Mouse (Mus musculus) left cerebral cortex, adult 6 months (tissue): Measurements from ENCODE around the gene Vmn2r104. TPM values are rescaled to one million over a fixed set of nuclear protein-coding genes. Genes with fewer than 3 reads are reported as not detected.

Experiments used
- long read RNA-seq, 2 experiments: library from polyadenylated mRNA; unstranded; transcript quantifications; one replicate each; pipeline ENCODE4 v2.0.0; 2019 to 2020
- polyA plus RNA-seq: library from polyadenylated mRNA; unstranded; fragments of <200 nt; fragmentation: Nextera tagmentation; gene quantifications from 2 replicates; pipeline ENCODE4 v1.2.3, GENCODE M21; 2021

The Vmn2r104 gene
- polyA plus RNA-seq = not detected in 2 replicates
- long read RNA-seq, experiment 1 = 0 reads
- long read RNA-seq, experiment 2 = 0 reads

GRCm38 (mm10) chr17:20048236-20048635 is at the start of gene Vmn2r104:
Gene Vmn2r104 (minus strand): TSS chr17:20048336.

Other genes starting within 250 kb of the Vmn2r104 start
- gene Fpr-rs7, start 65.9 kb upstream of the Vmn2r104 start, polyA plus RNA-seq = not detected in 2 replicates
- not detected in 2 replicates for gene Fpr-rs6, start 134.8 kb upstream of the Vmn2r104 start, polyA plus RNA-seq
- not detected in 2 replicates for gene Vmn2r105, start 186.7 kb upstream of the Vmn2r104 start, polyA plus RNA-seq
- not detected in 2 replicates for gene Vmn2r106, start 237.2 kb upstream of the Vmn2r104 start, polyA plus RNA-seq